Mouse (Mus musculus) MEL-GATA-1-ER (cell line): ENCODE results near the gene Lin7b.
"Not testable (repeated sequence)": the region's sequence is repeated elsewhere in the genome, so short reads cannot be mapped to it uniquely, and the experiment has no call there.

Experiments used
- DNase-seq: peaks from one replicate; pipeline ENCODE4 v3.0.0-alpha.2; 2012; ENCODE audit warnings: low read depth; ENCODE audit errors: extremely low read depth

Lin7b gene

GRCm38 (mm10) chr7:45370475-45371311 lies at the start of gene Lin7b:
Lin7b (minus strand) TSS chr7:45370583.
- peak; percentile 70 for DNase-seq

- no peak for DNase-seq
Observed at GRCm38 (mm10) chr7:45417962-45418492, 47.6 kb upstream of the Lin7b start.

- DNase-seq, result no peak
Observed at GRCm38 (mm10) chr7:45415636-45416035, 45.3 kb upstream of the Lin7b start.

GRCm38 (mm10) chr7:45414740-45415224 lies 44.4 kb upstream of the Lin7b start:
- DNase-seq, result no peak

- DNase-seq, result no peak
Observed at GRCm38 (mm10) chr7:45413864-45414739, 43.7 kb upstream of the Lin7b start.

- DNase-seq, result no peak
Observed at GRCm38 (mm10) chr7:45413113-45413863, 42.9 kb upstream of the Lin7b start, which contains the start of gene Ntf5. Ntf5 (plus strand) TSS chr7:45413695.

- DNase-seq, result no peak
Observed at GRCm38 (mm10) chr7:45412421-45412820, 42.0 kb upstream of the Lin7b start.

GRCm38 (mm10) chr7:45409497-45410163 lies 39.2 kb upstream of the Lin7b start:
- no peak for DNase-seq

GRCm38 (mm10) chr7:45408949-45409348 lies 38.6 kb upstream of the Lin7b start:
- no peak for DNase-seq

GRCm38 (mm10) chr7:45408351-45408750 lies 38.0 kb upstream of the Lin7b start:
- no peak for DNase-seq

- no peak for DNase-seq
Observed at GRCm38 (mm10) chr7:45407836-45408235, 37.5 kb upstream of the Lin7b start.

GRCm38 (mm10) chr7:45406157-45407156 lies 36.1 kb upstream of the Lin7b start:
- no peak for DNase-seq

- DNase-seq, result no peak
Observed at GRCm38 (mm10) chr7:45405091-45406075, 35.0 kb upstream of the Lin7b start, which contains the start of gene Kcna7. Kcna7 (plus strand) TSS chr7:45405653.

- DNase-seq, result peak; percentile 63
Observed at GRCm38 (mm10) chr7:45403532-45404261, 33.3 kb upstream of the Lin7b start.

- DNase-seq, result no peak
Observed at GRCm38 (mm10) chr7:45401521-45402085, 31.2 kb upstream of the Lin7b start.

- DNase-seq, result no peak
Observed at GRCm38 (mm10) chr7:45396787-45397186, 26.4 kb upstream of the Lin7b start.

- not testable (repeated sequence) for DNase-seq
Observed at GRCm38 (mm10) chr7:45396337-45396775, 26.0 kb upstream of the Lin7b start.
